Mouse (Mus musculus): Measurements from ENCODE around the gene Mxra8. TPM values are rescaled to one million over a fixed set of nuclear protein-coding genes. Genes with fewer than 3 reads are reported as not detected.

Mxra8 gene
- total RNA-seq (2021): 1 to 10 TPM; 6.2 to 7.3 TPM
- long read RNA-seq, experiment 1, partial matches to known transcripts: 0 of 4 reads
- long read RNA-seq, experiment 1, other reads (novel, unspliced or antisense): 4 of 4 reads
- long read RNA-seq, experiment 2, partial matches to known transcripts: 0 of 3 reads
- long read RNA-seq, experiment 2, other reads (novel, unspliced or antisense): 3 of 3 reads

DNA sequence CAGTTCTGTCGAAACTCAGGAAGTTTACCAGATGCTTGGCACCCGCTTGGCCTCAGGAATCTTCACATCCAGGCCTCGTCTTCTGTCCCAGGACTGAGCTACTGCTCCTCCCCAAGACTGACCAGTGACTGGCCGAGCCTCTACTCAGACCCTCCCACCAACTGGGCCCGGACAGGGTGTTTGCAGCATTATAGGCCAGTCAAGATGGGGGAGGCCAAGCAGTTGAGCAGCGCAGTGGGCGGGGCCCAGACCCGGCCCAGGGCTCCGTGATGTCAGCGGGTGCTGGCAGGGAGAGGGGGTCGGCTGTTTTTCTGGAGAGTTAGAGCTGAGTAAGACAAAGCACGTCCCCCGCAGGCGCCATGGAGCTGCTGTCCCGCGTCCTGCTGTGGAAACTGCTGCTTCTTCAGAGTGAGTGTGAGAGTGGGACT lies at the start of gene Mxra8:
Mxra8 (plus strand) TSS at position 198 of the 428 bp plus-strand sequence.
- DNase-seq (ENCODE audit: low spot score in 2 of 2): no peak

DNA sequence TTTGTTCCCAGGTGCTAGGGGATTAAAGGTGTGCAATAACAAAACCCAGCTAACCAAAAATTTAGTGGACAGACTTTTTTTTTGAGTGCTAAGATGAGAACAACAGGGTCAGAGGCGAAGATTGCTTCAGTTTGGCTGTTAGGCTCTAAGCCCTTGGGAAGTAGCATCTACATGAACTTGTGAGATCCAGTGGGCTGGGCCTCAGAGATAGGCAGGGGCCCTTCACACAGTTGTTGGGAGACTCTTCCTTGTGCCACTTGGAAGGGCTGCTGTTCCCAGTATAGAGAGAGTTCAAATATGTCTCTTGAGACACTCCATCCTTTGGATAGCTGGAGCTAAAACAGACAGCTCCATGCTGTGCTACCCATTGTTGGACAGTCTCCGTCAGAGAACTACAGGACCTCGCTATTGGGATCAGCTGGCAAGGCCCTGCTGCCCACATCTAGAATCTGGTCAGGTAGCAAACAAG lies 49.4 kb upstream of the Mxra8 start, which contains the start of gene Ankrd65:
Ankrd65 (plus strand) TSS at position 419 of the 469 bp plus-strand sequence.
- DNase-seq (ENCODE audit: low spot score in 2 of 2): no peak

DNA sequence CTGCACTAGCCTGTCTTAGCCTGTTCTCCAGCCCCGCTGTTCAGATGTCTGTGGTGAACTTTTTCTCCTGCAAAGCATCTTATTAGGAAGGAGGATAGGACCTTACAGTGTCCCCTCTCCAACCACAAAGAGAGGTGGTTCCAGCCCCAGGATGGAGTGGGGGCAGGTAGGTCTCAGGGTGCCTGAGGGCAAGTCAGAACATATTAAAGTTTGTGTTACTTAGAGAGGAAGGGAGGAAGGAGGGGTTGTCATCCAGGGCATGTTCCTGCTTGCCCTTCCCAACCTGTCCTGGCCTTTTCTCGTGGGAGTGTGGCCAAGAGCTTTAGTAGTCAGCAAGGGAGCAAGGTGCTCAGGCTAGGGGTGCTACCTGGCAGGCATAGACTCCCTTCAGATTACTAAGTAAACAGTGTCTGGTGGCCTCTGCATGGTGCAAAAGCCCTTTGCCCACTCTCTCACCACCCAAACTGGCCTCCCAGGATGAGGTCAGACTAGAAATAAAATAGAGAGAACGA lies 48.8 kb upstream of the Mxra8 start:
- DNase-seq (ENCODE audit: low spot score in 2 of 2): no peak

DNA sequence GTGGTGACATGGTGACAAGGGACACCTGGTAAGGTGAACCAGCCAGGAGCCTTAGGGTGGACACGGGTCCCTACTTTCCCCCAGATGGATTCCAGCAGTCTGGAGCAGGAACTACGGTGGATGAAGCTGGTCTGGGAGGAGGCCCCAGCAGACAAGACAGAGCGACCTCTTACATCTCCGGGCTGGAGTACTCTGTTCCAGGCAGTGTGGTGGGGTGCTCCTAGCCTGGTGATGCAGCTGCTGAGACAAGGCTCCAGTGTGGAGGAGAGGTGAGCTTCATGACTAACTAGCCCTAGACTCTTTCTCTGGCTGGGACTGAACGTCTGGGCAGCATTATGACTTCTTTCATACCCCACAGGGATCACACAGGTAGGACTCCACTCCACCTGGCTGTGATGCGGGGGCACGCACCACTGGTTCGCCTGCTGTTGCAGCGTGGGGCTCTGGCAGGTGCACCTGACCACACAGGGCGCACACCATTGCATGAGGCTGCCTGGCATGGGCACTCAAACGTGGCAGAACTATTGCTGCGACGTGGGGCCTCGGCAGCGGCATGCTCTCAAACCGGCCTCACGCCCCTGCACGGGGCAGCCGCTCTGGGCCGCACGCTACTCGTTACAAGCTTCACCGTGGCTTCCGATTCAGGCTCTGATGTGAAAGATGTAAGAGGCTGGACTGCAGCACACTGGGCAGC lies 48.1 kb upstream of the Mxra8 start:
- DNase-seq (ENCODE audit: low spot score in 2 of 2): no peak

DNA sequence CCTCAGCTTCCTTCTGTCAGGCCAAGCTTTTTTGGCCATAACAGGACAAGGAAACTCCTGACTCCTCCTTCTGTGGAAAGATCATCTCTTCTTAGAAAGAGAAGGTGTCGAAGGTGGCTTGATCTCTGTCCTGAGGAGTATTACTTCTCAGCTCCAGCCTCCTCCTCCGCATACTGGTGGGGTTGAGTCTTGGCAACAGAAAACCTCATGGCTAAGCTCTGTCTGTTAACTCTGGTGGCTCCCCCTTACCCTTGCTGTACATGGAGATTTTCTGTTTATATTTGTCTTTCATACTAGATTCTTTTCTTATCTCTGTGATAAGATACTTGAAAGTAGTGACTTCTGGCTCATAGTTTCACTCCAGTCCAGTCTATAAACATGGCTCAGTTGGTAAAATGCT lies 45.8 kb upstream of the Mxra8 start:
- DNase-seq (ENCODE audit: low spot score in 2 of 2): no peak

DNA sequence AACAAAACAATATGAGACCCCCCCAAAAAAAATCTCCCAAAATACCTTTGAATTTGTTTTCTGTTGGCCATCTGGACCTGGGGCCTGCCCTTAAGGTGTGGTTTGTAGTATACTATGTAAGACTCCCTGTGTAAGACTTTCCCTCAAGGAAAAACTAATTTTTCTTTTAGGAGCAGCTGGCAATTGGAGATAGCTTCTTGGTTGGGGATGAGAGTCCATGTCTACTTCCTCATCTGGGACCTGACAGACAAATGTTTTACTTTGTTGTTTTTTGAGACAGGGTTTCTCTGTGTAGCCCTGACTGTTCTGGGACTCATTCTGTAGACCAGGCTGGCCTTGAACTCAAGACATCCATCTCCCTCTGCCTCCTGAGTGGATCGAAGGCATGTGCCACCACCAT lies 37.4 kb upstream of the Mxra8 start:
- no peak for DNase-seq (ENCODE audit: low spot score in 2 of 2)

DNA sequence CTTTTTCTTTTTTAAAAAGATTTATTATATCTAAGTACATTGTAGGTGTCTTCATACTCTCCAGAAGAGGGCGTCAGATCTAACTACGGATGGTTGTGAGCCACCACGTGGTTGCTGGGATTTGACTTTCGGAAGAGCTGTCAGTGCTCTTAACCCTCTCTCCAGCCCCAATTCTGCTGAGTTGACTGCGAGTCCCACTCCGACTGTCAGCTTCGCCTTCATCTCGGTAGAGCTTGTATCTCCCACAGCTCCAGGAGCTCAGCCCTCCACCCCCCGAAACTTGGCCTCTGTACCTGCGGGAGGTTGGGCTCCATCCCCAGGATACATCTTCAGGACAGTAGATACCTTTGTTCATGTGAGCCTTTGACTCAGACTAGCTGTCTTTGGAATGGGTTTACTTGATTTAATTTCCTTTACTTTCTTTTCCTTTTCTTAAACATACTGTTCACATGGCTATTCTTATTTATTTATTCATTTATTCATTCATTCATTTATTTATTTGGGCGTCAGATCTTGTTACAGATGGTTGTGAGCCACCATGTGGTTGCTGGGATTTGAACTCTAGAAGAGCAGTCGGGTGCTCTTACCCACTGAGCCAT lies 36.6 kb upstream of the Mxra8 start, which contains the start of gene Mrpl20:
Mrpl20 (plus strand) TSS at position 138 of the 599 bp plus-strand sequence.
- no peak for DNase-seq (ENCODE audit: low spot score in 2 of 2)

DNA sequence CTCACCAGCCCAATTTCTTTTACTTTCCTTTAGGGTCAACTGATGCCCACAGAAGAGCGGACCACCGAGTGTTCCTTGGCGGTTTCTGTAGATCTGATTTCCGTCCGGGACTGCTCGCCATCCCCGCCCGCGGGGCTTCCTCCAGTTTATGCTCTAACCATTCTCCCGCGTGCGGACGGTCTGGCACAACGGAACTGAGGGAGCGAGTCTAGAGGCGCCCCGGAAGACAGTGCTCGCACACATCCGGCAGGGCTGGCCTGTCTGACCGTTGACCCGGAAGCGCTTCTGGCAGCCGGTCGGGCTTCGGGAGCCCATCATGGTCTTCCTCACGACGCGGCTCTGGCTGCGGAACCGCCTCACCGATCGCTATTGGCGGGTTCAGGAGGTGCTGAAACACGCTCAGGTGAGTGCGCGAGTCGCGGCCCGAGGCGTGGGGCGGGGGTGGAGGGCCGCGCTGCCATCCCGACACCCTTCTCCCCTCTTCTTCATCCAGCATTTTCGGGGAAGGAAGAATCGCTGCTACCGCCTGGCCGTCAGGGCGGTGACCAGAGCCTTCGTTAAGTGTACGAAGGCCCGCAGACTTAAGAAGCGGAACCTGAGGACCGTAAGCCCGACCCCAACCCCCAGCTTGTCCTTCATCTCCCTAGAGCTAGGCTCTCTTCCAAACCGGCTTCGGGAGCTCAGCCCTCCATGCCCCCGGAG lies 36.0 kb upstream of the Mxra8 start:
- DNase-seq (ENCODE audit: low spot score in 2 of 2): peak; percentile 95 to 98

DNA sequence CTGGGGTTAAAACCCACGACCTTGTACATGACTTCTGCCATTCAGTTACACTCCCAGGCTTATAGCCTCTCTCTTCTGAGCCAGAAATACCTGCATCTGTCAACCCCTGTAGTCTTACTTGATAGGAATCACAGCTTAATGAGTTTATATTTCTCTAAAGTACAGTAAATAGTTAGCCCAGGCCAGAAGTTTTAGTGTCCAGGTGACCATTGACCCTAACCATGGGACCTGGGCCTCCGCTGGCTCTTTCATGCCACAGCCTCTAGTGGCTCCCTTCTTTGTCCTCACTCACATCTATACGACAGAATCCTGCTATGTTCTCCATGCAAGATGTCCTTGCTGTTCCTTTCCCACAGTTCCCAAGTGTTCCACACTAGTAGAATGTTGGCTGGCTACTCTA lies 31.6 kb upstream of the Mxra8 start:
- no peak for DNase-seq (ENCODE audit: low spot score in 2 of 2)

DNA sequence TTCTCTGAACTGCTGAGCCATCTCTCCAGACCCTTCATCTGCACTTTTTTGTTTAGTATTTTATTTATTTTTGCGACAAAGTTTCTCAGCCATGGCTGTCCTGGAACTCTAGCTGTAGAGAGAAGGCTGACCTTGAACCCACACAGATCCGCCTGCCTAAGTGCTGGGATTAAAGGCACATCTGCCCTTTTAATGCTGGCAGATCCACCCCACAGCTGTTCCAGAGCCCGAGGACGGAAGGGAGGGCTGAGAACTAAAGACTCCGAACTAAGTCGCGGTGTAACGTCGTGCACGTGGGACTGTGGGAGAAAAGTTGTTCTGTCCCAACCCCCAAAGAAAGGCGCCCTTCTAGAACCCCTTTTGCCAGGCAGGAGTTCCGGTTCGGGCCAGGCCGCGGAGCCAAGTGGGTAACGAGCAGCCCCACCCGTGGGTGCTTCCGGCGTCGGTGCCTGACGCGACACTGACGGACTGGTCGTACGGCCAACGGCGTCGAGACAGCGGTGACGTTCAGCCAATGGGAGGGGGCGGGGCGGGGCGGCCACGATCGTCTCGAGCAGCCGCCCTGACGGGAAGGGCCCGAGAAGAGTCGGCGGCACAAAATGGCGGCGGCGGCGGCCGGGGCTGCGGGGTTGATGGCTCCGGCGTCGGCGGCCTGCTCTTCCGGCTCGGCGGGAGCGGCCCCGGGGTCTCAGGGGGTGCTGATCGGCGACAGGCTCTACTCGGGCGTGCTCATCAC lies 27.4 kb upstream of the Mxra8 start, which contains the start of gene Ccnl2:
Ccnl2 (plus strand) TSS at position 561 of the 736 bp plus-strand sequence.
- DNase-seq (ENCODE audit: low spot score in 2 of 2): peak; percentile 88 to 93

DNA sequence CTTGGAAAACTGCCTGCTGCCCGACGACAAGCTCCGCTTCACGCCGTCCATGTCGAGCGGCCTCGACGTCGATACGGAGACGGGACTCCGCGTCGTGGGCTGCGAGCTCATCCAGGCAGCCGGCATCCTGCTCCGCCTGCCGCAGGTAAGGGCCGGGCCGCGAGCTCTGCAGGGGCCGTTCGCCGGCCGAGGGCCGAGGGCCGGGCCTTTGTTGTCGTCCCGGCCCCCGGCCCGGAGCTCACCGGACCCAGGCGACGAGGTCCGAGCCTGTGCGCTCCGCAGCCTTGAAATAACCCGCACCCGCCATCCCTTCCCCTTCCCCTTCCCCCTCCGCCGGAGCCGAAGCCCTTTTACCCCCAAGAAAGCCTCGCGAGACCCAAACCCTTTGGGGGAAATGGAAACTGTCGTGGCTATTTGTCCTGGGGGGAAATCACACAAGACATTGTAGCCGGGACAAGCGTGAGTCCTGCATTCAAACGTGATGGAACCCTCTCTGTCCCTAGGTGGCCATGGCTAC lies 26.8 kb upstream of the Mxra8 start:
- DNase-seq (ENCODE audit: low spot score in 2 of 2): no peak

DNA sequence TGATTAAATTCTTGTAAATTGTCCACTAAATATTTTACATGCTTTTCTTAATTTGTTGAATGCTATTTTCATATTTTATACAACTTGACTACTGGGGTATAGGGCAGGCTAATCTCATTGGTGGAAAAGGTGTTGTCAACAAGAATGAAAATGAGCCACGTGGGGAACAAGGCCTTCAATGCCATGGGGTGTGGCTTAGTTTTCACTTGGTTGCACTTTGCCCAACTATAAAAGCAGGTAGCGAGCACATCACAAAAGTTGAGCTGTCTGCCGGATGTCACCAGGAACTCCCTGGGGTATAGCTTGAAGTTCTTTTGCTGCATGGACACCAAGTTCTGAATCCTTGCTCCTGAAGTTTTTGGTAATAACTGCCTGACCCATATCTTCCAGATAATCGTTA lies 21.9 kb upstream of the Mxra8 start:
- no peak for DNase-seq (ENCODE audit: low spot score in 2 of 2)

DNA sequence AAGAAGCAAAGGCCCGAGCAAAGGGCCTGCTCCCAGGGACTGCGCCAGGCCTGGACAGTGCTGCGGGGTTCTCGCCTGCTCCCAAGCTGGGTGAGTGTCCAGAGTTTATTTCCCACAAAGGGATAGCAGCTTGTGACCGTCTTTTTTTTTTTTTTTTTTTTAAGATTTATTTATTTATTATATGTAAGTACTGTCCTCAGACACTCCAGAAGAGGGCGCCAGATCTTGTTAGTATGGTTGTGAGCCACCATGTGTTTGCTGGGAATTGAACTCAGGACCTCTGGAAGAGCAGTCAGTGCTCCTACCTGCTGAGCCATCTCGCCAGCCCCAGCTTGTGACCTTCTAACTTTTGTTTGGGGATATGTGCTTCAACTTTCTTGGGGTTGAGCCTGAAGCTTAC lies 18.5 kb upstream of the Mxra8 start:
- no peak for DNase-seq (ENCODE audit: low spot score in 2 of 2)

DNA sequence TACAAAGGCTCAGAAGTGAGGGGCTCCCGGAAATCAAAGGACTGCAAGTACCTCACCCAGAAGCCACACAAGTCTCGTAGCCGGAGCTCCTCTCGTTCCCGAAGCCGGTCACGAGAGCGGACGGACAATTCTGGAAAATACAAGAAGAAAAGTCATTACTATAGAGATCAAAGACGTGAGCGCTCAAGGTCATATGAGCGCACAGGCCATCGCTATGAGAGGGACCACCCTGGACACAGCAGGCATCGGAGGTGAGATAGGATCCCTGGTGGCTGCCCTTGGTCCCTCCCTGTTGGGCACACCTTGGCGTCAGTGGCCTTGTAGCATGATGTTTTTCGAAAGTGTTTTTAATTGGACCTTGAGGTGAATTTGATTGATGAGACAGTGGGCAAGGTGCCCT lies 16.0 kb upstream of the Mxra8 start:
- no peak for DNase-seq (ENCODE audit: low spot score in 2 of 2)

DNA sequence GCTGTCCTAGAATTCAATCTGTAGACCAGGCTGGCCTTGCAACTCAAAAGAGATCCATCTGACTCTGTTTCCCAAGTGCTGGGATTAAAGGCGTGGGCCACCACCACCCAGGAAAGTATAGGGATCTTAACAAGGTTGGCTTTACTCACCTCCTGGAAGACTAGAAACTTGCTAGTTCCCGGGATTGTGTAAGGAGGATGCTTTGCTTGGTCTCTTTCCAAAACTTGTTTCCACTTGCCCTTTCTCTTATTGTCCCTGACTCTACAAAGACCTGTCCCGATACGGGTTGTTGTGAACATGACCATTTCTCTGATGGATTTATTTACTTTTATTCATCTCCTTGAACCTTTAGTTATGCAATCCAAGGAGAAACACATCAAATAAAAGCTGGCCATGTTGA lies 9.6 kb upstream of the Mxra8 start:
- no peak for DNase-seq (ENCODE audit: low spot score in 2 of 2)

DNA sequence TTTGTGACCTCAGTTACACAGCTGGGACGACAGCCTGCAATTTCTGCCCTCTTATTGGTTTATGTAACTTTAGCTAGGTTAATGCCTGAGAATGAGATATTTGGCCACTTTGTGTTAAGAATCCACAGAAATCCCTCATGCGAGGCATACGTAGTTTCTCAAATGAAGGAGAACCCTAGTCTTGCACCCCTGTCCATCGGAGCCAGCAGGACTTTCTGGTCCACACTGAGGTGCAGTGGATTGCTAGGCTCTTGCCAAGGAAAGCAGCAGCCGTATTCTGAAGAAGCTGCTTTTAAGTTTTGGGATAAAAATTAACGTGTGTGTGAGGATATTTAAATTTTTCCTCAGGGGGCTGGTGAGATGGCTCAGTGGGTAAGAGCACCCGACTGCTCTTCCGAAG lies 8.9 kb upstream of the Mxra8 start:
- DNase-seq (ENCODE audit: low spot score in 2 of 2): no peak

DNA sequence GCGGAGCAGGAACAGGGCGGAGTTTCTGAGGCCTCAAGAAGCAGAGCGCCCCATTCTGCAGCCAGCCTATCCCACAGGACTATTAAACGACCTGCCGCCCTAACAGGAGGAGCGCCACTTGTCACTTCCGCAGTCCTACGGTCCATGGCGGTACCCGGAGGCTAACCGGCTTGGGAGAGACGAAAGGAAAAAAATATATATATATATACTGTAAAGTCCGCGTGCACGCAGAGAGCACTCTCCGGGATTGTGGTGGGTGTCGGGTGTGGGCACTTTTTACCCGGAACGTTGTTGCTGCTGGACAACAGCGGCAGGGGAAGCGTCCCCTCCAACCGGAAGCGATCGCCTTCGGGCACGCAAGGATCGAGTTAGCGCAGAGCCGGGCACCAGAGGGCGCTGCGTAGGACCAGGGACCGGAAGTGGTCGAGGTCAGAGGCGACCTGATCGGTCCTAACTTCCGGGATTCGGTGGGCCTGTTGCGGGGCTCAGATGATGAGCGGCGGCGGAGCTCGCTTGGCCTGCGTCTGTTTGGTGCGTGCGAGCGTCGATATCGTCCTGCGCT lies 8.2 kb upstream of the Mxra8 start, which contains the start of gene Aurkaip1:
Aurkaip1 (plus strand) TSS at position 68 of the 562 bp plus-strand sequence.
- DNase-seq (ENCODE audit: low spot score in 2 of 2): peak; percentile 95 to 96

DNA sequence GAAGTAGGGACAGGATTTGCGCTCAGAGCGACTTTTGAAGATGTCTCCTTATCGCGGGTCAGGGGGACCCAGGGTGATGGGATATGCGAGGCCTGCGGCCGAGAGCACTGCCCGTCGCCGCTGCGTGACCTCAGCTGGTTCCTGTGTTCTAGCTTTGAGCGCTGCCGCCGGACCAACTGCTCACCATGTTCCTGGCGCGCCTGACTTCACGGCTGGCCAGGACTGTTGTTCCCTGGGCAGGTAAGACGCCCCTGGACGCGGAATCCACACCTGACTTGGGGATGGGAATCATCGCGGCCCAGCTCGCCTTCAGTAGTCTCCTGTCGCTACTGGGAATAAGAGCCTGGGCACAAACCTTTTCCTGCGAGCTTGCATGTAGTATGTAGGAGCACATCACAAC lies 7.6 kb upstream of the Mxra8 start:
- no peak for DNase-seq (ENCODE audit: low spot score in 2 of 2)

DNA sequence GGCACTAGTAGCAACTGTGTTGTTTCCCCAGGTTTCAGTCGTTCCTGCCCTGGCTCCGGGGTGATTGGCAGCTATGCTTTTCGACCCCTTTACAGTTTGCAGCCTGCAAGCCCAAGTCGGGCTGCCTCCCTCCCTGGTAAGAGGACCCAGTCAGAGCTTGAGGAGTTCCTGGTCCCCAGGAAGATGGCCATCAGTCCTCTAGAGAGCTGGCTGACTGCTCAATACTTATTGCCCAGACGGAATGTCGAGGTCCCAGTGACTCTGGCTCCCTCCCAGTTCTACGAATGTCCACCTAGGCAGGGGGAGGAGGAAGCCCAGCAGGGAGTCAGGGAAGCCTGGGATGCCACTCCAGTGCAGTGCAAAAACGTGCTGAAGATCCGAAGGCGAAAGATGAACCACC lies 7.2 kb upstream of the Mxra8 start:
- no peak for DNase-seq (ENCODE audit: low spot score in 2 of 2)

DNA sequence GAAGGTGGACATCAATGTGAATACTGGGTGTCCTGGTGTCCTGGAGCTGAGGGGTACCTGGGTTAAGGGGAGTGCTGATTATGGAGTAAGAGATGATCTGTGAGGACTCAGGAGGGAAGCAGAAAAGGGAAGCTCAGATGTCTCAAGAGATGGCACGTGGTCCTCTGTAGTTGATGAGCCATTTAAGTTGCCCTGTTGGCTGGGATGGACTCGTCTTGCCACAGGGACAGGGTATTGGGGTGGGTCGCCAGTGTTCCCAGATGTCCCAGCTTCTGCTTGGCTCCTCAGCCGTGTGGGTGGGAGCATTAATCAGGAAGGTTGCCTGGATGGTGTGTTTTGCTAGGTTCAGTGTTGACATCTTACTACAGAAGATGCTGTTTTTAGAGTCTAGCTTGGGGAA lies 6.2 kb upstream of the Mxra8 start:
- DNase-seq (ENCODE audit: low spot score in 2 of 2): no peak

Measured in left cerebral cortex, adult 18-20 months (tissue).